In the genomic region with DNA sequence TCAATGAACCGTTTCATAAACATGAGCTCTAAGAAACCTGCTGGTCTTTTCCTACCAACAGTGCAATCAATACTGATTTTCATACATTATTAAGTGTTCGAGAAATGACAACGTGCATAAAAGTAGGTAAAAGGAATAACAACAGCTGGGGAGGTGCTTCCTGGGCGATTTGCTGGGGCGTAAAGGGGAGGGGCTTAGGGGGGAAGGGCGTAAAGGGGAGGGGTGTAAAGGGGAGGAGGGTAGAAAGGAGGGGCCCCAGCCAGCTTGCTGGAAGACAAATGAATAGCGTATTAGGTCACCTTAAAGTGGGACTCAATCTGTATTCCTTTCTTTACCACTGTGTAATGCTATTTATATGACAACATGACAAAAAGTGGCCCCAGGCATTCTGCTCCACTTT, we compare ENCODE assay signal across 21 mouse cellular contexts. TPM values are rescaled to one million over a fixed set of nuclear protein-coding genes. Genes with fewer than 3 reads are reported as not detected.
A peak's percentile ranks its signal among the peaks of the same experiment; 100 is the strongest.
DNase-seq lines count a peak whose midpoint lies in the region; ATAC-seq and TF ChIP-seq lines count a peak whose summit lies in the region.
"Had no signal": no experiment of that assay in that cellular context is flagged by ENCODE, and none has a peak within 500 bp of the region (broad histone marks: within the 10 kb centered on the region; RNA-seq: fewer than 3 reads in every experiment).

No protein-coding gene starts in this region.

- 47% methylated on average over 7 of the region's 7 CpGs for WGBS in hindbrain, embryonic 13.5 days
- WGBS in hindbrain, embryonic 11.5 days = 60% methylated on average over 7 of the region's 7 CpGs
- WGBS in neural tube, embryonic 12.5 days = 51% methylated on average over 7 of the region's 7 CpGs
- WGBS in liver, embryonic 14.5 days (ENCODE audit: insufficient replicate concordance) = 36% methylated on average over 7 of the region's 7 CpGs

- ATAC-seq in hindbrain, embryonic 13.5 days (ENCODE audit: low FRiP score) = no peak
- ATAC-seq in hindbrain, embryonic 11.5 days (ENCODE audit: low FRiP score) = no peak
- ATAC-seq in neural tube, embryonic 12.5 days (ENCODE audit: low FRiP score, low read depth) = no peak
- ATAC-seq in liver, embryonic 14.5 days (ENCODE audit: insufficient read depth) = no peak
- ATAC-seq: forebrain, embryonic 13.5 days; forebrain, postnatal 0 days; hindbrain, postnatal 0 days had no signal

- H3K9me3 ChIP-seq in hindbrain, embryonic 13.5 days = no peaks in the 10 kb centered on the region
- H3K9me3 ChIP-seq in hindbrain, embryonic 11.5 days (ENCODE audit: control insufficient read depth, low read length) = no peaks in the 10 kb centered on the region
- no peaks in the 10 kb centered on the region for H3K9me3 ChIP-seq in neural tube, embryonic 12.5 days
- no peaks in the 10 kb centered on the region for H3K9me3 ChIP-seq in liver, embryonic 14.5 days (ENCODE audit: control insufficient read depth, low read length)
- H3K9me3 ChIP-seq: embryonic facial prominence, embryonic 13.5 days; forebrain, embryonic 13.5 days; heart, embryonic 15.5 days had no signal

- no peak overlapping the region for H3K4me2 ChIP-seq in hindbrain, embryonic 13.5 days
- no peak overlapping the region for H3K4me2 ChIP-seq in hindbrain, embryonic 11.5 days (replicated peaks; ENCODE audit: low read depth, low read length)
- H3K4me2 ChIP-seq in neural tube, embryonic 12.5 days (replicated peaks) = peak overlapping the region; percentile 12; the same call in 1 of the 2 replicates
- peak overlapping the region; percentile 32; the same call in 1 of the 2 replicates for H3K4me2 ChIP-seq in liver, embryonic 14.5 days (ENCODE audit: low read depth)
- H3K4me2 ChIP-seq: embryonic facial prominence, embryonic 13.5 days; forebrain, embryonic 13.5 days; heart, embryonic 11.5 days; heart, embryonic 15.5 days had no signal

- no peaks in the 10 kb centered on the region for H3K36me3 ChIP-seq in hindbrain, embryonic 13.5 days
- H3K36me3 ChIP-seq in hindbrain, embryonic 11.5 days (ENCODE audit: control insufficient read depth, insufficient read depth, low read length) = no peaks in the 10 kb centered on the region
- H3K36me3 ChIP-seq in neural tube, embryonic 12.5 days = no peaks in the 10 kb centered on the region
- H3K36me3 ChIP-seq in liver, embryonic 14.5 days (replicated peaks; ENCODE audit: control insufficient read depth, insufficient read depth, low read depth) = no peaks in the 10 kb centered on the region
- H3K36me3 ChIP-seq in splenic B cell, adult 2 months (ENCODE audit: control insufficient read depth, insufficient read depth, low read length, poor library complexity, severe bottlenecking) = no peaks in the 10 kb centered on the region
- H3K36me3 ChIP-seq: embryonic facial prominence, embryonic 13.5 days; heart, embryonic 15.5 days had no signal

- TF ChIP-seq CTCF in liver, embryonic 14.5 days (IDR thresholded peaks at IDR 0.05; ENCODE audit: low read depth) = no peak

- no peak for TF ChIP-seq EP300 in liver, embryonic 14.5 days (IDR thresholded peaks at IDR 0.05; ENCODE audit: low read depth)

- H3K4me3 ChIP-seq in hindbrain, embryonic 13.5 days = no peak overlapping the region
- no peak overlapping the region for H3K4me3 ChIP-seq in hindbrain, embryonic 11.5 days (ENCODE audit: low read depth, low read length)
- no peak overlapping the region for H3K4me3 ChIP-seq in neural tube, embryonic 12.5 days
- H3K4me3 ChIP-seq in liver, embryonic 14.5 days (ENCODE audit: insufficient read depth in 1 of 2, low read depth in 2 of 2, low read length in 2 of 2) = no peak overlapping the region
- H3K4me3 ChIP-seq: embryonic facial prominence, embryonic 13.5 days; forebrain, embryonic 13.5 days; heart, adult 2 months; heart, embryonic 15.5 days had no signal

- peak overlapping the region; percentile 84; the same call in 1 of the 2 replicates for H3K27ac ChIP-seq in hindbrain, embryonic 13.5 days
- H3K27ac ChIP-seq in hindbrain, embryonic 11.5 days (ENCODE audit: low read depth, low read length) = no peak overlapping the region
- no peak overlapping the region for H3K27ac ChIP-seq in neural tube, embryonic 12.5 days
- no peak overlapping the region for H3K27ac ChIP-seq in liver, embryonic 14.5 days
- H3K27ac ChIP-seq: embryonic facial prominence, embryonic 13.5 days; forebrain, embryonic 13.5 days; heart, adult 2 months; heart, embryonic 15.5 days; hindbrain, postnatal 0 days had no signal

- no peaks in the 10 kb centered on the region for H3K27me3 ChIP-seq in hindbrain, embryonic 13.5 days
- no peaks in the 10 kb centered on the region for H3K27me3 ChIP-seq in hindbrain, embryonic 11.5 days (ENCODE audit: control insufficient read depth, insufficient read depth, low read length)
- no peaks in the 10 kb centered on the region for H3K27me3 ChIP-seq in neural tube, embryonic 12.5 days (replicated peaks)
- no peaks in the 10 kb centered on the region for H3K27me3 ChIP-seq in liver, embryonic 14.5 days (ENCODE audit: control insufficient read depth, insufficient read depth, low read length)
- H3K27me3 ChIP-seq in splenic B cell, adult 2 months (ENCODE audit: control insufficient read depth, insufficient read depth, low read length, poor library complexity, severe bottlenecking) = no peaks in the 10 kb centered on the region
- H3K27me3 ChIP-seq: heart, embryonic 15.5 days had no signal

- no peak overlapping the region for H3K9ac ChIP-seq in hindbrain, embryonic 13.5 days
- no peak overlapping the region for H3K9ac ChIP-seq in hindbrain, embryonic 11.5 days (ENCODE audit: low read depth, low read length)
- no peak overlapping the region for H3K9ac ChIP-seq in neural tube, embryonic 12.5 days
- no peak overlapping the region for H3K9ac ChIP-seq in liver, embryonic 14.5 days (replicated peaks)
- H3K9ac ChIP-seq: embryonic facial prominence, embryonic 13.5 days; forebrain, embryonic 13.5 days; forebrain, postnatal 0 days; heart, embryonic 15.5 days had no signal

- H3K4me1 ChIP-seq in hindbrain, embryonic 13.5 days (replicated peaks) = peaks cover 51% of the 10 kb centered on the region
- H3K4me1 ChIP-seq in hindbrain, embryonic 11.5 days (replicated peaks; ENCODE audit: control insufficient read depth, insufficient read depth, low read length) = peaks cover 4% of the 10 kb centered on the region; the same call in 1 of the 2 replicates
- peaks cover 49% of the 10 kb centered on the region for H3K4me1 ChIP-seq in neural tube, embryonic 12.5 days
- H3K4me1 ChIP-seq in liver, embryonic 14.5 days (replicated peaks; ENCODE audit: control insufficient read depth in 2 of 2, insufficient read depth in 2 of 2, low read length in 1 of 2) = peaks cover 0 to 2% of the 10 kb centered on the region in 2 experiments; a peak in 2 of 4 replicates

- DNase-seq in hindbrain, embryonic 11.5 days (ENCODE audit: low spot score) = no peak
- no peak for DNase-seq in neural tube, embryonic 10.5 days (ENCODE audit: extremely low spot score, low spot score)
- DNase-seq in liver, embryonic 14.5 days (ENCODE audit: low read depth in 3 of 3, low spot score in 3 of 3) = no peak
- peak; percentile 24 for DNase-seq in splenic B cell, adult 2 months (ENCODE audit: low read depth, low spot score)
- no peak for DNase-seq in layer of hippocampus, adult 9-10 months (ENCODE audit: low spot score)
- DNase-seq in right cerebral cortex, postnatal 36 days (ENCODE audit: low spot score in 2 of 2) = no peak
- DNase-seq: adrenal gland, postnatal 14 days; cerebellum, adult 11-12 months; cerebellum, adult 9-10 months; cerebellum, postnatal 36 days; forebrain, postnatal 0 days; gastrocnemius, postnatal 14 days; heart, adult 2 months; heart, postnatal 14 days had no signal

RNA-seq across cellular contexts. Expression of a gene that starts 13.9 kb away (rescaled TPM):
- 65.7 and 67.6 TPM in 2 replicates for polyA plus RNA-seq in hindbrain, embryonic 13.5 days (2015; fragmentation: Nextera tagmentation; extraction: Ambion mirVana)
- polyA plus RNA-seq in hindbrain, embryonic 11.5 days (2014; fragmentation: Nextera tagmentation; extraction: Ambion mirVana) = 30.6 and 42.2 TPM in 2 replicates
- polyA plus RNA-seq in neural tube, embryonic 12.5 days (2016; fragmentation: Nextera tagmentation; extraction: Ambion mirVana) = 62.1 and 76.4 TPM in 2 replicates
- 2.7 and 2.9 TPM in 2 replicates for polyA plus RNA-seq in liver, embryonic 14.5 days (2012; rRNA removed)
- polyA plus RNA-seq in liver, embryonic 14.5 days (2014; fragmentation: Nextera tagmentation; extraction: Ambion mirVana) = 3.8 and 4.6 TPM in 2 replicates

Comparison
In these comparisons a context has a peak if more than half of its experiments do, and no peak if none do; other contexts are left out.
1. H3K4me2 ChIP-seq: peak in neural tube, embryonic 12.5 days (single experiment) and liver, embryonic 14.5 days (single experiment); none in hindbrain, embryonic 13.5 days (single experiment) and hindbrain, embryonic 11.5 days (single experiment).